Mouse (Mus musculus): ENCODE measurements around the gene Kdr.

Kdr gene

DNA sequence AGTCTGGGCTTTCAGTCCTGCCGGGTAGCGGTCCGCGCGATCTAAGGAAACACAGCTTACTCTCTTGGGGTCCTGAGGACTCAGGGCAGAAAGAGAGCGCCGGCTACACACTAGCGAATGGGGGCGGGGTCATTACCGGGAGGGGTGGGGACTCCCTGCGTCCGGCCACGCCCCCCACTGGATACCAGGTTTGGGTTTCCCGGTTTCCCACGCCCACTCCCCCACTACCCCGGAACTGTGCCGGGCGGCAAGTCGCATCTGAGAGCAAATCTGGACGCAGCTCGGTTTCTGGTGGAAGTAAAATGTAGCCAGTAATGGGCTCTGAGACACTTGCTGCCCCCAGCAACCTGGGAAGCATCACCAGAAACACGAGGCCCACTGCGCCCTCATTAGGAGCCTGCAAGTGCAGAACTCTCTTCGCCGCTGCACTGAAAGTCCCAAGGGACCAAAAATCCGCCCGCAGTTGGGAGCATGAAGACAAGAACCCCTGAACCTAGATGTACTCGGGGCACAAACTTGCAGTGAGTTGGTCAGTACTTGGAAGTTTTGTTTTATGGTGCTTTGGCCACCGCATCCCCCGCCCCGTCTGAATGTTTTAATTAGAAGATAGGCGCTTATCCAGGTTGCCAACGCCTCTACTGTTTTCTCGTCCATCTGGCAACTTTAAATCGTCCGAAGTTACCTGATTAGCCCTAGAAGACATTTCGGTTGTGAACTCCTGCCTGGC is at the start of gene Kdr:
Kdr (minus strand) TSS at position 85 of the 727 bp plus-strand sequence.
- DNase-seq (ENCODE audit: low spot score) = peak; percentile 39

- no peak for DNase-seq (ENCODE audit: low spot score)
Observed at GRCm38 (mm10) chr5:76026805-76027204, 48.5 kb upstream of the Kdr start.

DNA sequence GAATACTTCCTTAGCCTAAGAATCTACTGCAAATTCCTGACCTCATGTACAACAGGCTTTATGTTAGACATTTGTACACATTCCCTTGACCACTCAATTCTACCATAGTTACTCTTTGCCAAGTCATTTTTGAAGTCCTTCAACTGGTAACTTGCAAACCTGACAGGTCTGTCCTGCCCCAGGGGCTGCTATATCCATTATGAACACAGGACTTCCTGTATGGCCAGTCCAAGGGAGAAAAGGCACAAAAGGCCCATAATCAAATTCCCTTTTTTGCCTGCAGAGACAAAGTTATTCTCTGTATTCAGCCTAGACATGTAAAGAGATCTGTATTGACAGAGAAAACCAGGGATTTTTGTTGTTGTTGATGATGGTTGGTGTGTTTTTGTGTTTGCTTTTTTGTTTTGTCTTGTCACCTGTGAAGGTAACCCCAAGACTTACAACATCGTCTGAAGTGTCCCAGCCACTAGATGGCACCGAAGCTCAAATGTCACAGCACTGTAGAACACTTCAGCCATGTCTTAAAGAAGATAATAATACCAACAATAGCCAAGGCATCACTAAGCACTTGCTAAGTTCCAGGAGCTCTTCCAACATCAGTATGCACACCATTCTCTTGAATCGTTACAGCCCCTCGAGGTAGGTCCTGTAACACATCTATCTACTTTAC is 47.9 kb upstream of the Kdr start:
- peak; percentile 19 for DNase-seq (ENCODE audit: low spot score)

GRCm38 (mm10) chr5:76023011-76023773 is 44.9 kb upstream of the Kdr start:
- no peak for DNase-seq (ENCODE audit: low spot score)

DNA sequence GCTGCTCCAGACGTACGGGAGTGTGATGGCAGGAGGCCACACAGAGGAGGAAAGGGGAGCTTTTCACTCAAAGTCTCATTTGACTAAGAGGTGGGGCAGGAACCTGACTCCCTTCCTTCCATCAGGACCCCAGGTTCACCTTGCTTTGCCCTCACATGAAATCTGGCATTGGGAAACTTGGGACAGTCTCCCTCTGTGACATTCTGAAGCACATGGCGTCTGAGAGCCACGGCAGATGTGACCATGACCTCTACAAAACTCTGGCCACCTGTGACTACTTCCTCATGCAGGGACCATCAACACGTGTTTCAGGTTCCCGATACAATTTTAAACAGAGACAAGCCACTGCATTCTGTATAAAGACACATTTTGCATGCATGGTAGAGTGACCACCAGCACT is 44.2 kb upstream of the Kdr start:
- DNase-seq (ENCODE audit: low spot score) = no peak

DNA sequence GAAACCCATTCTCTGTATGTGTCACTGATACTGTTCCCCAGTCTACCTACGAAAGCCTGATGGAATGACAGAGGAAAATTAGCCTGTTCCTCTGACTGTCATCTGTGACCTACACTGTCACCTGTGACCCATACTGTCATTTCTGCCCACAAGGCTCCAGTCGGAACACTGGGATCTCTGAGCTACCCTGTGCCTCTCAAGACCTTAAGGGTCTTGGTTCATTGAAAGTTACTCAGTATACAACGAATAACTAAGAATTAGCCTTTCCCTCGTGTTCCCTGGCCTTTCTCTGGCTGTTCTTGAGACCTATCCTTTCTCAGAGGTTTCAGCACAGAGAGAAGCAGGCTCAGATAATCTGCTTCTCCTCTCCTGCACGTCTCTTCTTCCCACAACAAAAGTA is 40.1 kb upstream of the Kdr start:
- no peak for DNase-seq (ENCODE audit: low spot score)

DNA sequence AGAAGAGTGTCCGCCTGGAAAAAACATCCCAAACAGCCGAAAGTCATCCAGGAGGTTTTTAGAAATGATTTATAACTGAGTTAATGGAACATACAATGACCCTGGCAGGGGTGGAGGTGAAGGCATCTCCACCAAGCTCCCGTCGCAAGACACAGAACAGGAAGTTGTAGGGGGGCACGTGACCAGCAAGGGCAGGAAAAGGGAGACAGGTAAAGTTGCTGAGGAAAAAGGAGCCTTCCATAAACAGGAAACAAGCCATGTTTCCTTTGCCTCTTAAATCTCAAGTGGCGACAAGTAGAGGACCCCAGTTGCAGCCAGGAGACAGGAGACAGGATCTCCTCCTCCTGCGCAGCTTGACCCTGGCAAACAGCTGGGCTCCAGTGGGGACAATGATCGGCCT is 37.8 kb upstream of the Kdr start:
- no peak for DNase-seq (ENCODE audit: low spot score)

DNA sequence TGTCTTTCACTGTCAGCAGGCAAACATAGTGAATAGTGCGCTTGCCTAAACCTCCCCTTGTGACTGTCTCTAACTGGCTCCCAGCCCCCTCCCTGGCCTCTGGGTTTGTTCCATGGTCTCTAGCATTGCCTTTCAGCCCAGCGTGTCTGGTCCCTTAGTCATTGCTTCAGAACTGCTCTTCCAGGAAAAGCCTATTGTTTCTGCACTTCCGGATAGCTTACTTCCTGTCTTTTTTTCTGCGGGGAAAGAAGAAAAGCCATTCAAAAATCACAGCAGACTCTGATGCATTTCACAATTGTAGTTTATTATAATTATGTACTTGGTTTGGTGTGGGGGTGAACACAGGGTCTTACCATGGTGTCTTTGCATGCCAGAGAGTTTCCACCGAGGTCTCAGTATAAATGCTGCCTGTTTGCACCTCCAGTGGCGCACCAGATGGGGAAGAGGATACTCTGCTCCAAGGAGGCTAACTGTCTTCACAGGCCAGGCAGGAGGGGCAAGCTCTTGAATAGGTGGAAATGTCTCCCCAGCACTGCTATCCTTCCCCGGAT is 35.7 kb upstream of the Kdr start:
- DNase-seq (ENCODE audit: low spot score) = no peak

DNA sequence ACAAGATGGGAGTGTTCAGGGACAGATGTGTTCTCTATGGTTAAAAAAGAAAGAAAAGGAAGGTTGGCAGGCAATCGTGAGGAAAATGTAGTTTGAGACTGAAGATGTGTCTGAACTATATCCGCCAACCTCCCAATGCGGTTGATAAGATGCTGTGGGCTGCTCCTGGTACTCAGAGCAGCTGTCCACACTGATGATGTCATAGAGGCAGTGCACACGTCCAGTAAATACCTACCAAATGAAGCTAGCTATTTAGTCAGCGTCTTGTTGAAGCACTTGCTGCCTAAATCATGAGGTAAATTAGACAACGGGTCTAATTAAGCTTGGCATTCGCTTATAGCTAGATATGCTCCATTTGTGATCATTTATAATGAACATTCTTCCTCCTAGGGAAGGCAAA is 28.1 kb upstream of the Kdr start:
- DNase-seq (ENCODE audit: low spot score) = no peak

DNA sequence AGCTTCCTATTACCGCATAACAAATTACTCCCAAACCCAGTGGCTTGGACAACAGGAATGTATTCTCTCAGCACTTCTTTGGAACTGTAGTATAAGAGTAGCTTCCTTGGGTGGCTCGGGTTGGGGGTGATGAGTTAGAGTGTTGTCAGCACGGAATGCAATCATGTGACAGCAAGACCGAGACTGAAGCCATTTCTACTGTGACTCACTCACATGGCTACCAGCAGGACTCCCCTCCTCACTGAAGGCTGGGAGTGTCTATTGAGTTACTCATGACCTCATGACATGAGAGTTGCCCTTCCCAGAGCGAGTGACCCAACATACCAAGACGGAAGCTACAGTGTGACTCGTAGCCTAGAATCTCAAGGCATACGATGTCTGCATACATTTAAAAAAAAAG is 12.0 kb upstream of the Kdr start:
- DNase-seq (ENCODE audit: low spot score) = no peak

- DNase-seq (ENCODE audit: low spot score) = no peak
Observed at GRCm38 (mm10) chr5:75987530-75987929, 9.3 kb upstream of the Kdr start.

- no peak for DNase-seq (ENCODE audit: low spot score)
Observed at GRCm38 (mm10) chr5:75980521-75981311, 2.5 kb upstream of the Kdr start.

DNA sequence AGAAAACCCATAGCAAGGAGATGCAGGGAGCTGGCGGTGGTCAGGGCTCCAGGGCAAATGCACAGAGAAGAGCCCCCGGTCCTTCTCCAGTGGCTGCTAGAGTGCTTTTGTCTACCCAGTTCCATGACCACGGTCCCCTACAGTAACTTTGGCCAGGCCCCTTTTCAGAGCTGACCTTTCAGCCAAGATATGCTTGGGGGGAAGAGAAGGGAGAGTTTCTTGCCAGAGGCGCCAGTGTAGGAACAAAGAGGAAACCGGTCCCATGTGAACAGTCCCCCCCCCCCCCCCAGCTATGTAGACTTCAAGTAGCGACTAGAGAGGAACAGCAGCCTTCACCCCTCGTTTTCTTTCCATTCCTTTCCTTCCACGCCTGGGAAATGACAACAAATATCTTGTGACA is 850 bp upstream of the Kdr start:
- no peak for DNase-seq (ENCODE audit: low spot score)

DNA sequence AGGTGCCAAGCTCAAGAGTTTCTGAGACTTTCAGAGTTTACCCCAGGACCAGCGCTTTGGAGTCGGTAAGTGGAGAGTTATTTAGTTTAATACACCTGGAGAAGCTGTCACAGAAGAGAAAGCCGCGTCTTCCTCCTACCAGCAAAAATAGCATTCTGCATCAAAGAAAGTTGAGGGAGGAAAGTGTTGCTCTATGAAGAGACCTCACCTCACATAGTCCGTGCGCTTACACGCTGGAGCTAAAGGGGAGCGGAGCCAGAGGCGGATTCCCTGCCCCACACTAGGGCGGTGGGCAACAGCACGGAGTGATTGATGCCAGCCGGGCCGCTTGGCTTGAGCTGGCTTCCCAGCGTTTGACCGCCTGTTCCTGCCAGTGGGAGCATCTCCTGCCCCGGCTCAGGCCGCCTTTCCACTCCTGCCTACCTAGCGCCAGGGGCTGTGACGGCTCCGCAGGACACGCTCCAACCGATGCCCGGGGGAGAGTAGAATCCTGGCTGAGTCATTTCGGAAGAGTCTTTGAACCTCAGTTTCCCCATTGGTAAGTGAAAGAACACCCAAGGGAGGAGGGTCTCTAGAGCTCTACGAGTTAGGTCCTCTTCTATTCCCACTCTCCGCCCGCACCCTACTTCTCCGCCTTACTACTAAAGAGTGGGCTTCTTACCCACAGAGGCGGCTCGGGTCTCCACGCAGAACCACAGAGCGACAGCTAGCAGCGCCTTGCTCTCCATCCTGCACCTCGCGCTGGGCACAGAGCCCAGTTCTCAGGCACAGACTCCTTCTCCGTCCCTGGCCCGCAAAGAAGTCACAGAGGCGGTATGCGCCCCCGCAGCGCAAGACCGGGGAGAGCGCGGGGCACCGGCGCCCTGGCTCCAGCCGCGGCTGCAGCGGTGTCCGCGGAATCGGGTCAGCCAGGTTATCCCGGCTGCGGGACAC is 551 bp downstream of the Kdr start:
- DNase-seq (ENCODE audit: low spot score) = peak; percentile 9

GRCm38 (mm10) chr5:75976696-75977095 is 1.6 kb downstream of the Kdr start:
- no peak for DNase-seq (ENCODE audit: low spot score)

- DNase-seq (ENCODE audit: low spot score) = no peak
Observed at GRCm38 (mm10) chr5:75975398-75975797, 2.9 kb downstream of the Kdr start.

- DNase-seq (ENCODE audit: low spot score) = no peak
Observed at GRCm38 (mm10) chr5:75974543-75975130, 3.6 kb downstream of the Kdr start.

GRCm38 (mm10) chr5:75969887-75970286 is 8.4 kb downstream of the Kdr start:
- DNase-seq (ENCODE audit: low spot score) = no peak

- DNase-seq (ENCODE audit: low spot score) = no peak
Observed at GRCm38 (mm10) chr5:75962558-75962957, 15.7 kb downstream of the Kdr start.

DNA sequence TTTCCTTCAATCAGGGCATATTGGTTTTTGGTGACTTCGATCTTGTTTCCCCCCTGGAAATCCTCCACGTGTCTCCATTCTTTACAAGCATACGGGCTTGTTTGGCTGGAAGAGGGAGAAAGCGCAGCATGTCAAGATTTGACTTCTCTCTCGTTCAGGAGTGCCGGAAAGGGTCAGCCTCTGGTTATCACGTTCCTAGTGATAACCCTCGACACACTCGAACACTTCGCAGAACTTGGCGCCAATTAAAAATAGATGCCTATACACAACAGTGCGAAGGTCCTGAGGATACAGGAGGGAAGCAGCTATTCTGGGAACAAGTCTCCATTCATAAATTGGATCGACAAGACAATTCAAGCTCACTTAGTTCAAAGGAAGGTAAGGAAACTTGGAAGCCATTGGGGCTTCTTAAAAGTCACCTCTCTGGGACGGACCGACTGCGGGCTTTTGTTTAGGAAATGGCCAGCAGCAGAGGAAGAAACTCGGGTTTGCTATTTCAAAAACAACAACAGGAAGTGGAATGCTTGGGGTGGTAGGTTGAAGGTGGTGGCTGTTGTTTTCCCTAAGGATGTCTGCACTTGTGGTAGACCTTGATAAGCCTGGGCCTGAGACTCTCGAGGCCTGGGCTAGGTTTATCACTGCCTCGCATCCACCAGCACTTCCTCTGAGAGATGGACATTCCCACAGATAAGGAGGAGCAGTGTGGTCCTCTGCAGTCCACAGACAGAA is 16.4 kb downstream of the Kdr start:
- DNase-seq (ENCODE audit: low spot score) = no peak

Measured in urinary bladder, postnatal 25 days (tissue).